Mouse (Mus musculus) ES-Bruce4 (cell line): ENCODE results near the gene Wdr38. TPM values are rescaled to one million over a fixed set of nuclear protein-coding genes. Genes with fewer than 3 reads are reported as not detected.

ENCODE experiments used
- H3K27ac ChIP-seq: 2 replicates; pipeline ENCODE4 v1.5.1; 2012; ENCODE audit warnings: low read length, inconsistent platforms; ENCODE audit not compliant: insufficient read depth
- H3K27me3 ChIP-seq: 2 replicates; pipeline ENCODE4 v1.6.1; 2012; ENCODE audit warnings: mild to moderate bottlenecking, low read length, inconsistent platforms; ENCODE audit not compliant: control insufficient read depth, poor library complexity, insufficient read depth, severe bottlenecking
- H3K36me3 ChIP-seq: 2 replicates; pipeline ENCODE4 v1.6.1; 2012; ENCODE audit warnings: inconsistent platforms, mild to moderate bottlenecking, low read length, moderate library complexity; ENCODE audit not compliant: control insufficient read depth, poor library complexity, insufficient read depth, severe bottlenecking
- H3K4me1 ChIP-seq: one replicate; pipeline ENCODE4 v1.8.1; 2011; ENCODE audit warnings: low read length; ENCODE audit not compliant: control insufficient read depth, insufficient read depth
- H3K4me3 ChIP-seq: 2 replicates; pipeline ENCODE4 v1.5.1; 2011; ENCODE audit warnings: low read depth, mild to moderate bottlenecking, low read length
- H3K9ac ChIP-seq: 2 replicates; pipeline ENCODE4 v1.6.1; 2012; ENCODE audit warnings: low read depth, mild to moderate bottlenecking, inconsistent platforms; ENCODE audit not compliant: poor library complexity, severe bottlenecking
- H3K9me3 ChIP-seq: replicated peaks from 2 replicates; pipeline ENCODE4 v1.6.1; 2012; ENCODE audit warnings: mild to moderate bottlenecking, low read length, inconsistent platforms; ENCODE audit not compliant: control insufficient read depth, poor library complexity, insufficient read depth, severe bottlenecking
- CTCF ChIP-seq: IDR thresholded peaks from one replicate; pipeline ENCODE4 v1.8.1; 2011; ENCODE audit warnings: low read depth, low read length
- EP300 ChIP-seq: IDR thresholded peaks from 2 replicates; pipeline ENCODE4 v1.6.1; 2011; ENCODE audit warnings: low read depth, low read length; ENCODE audit not compliant: insufficient read depth
- POLR2A ChIP-seq: IDR thresholded peaks from one replicate; pipeline ENCODE4 v1.8.1; 2011; ENCODE audit warnings: low read length; ENCODE audit not compliant: insufficient read depth
- polyA plus RNA-seq: library from polyadenylated mRNA; stranded (reverse); fragments of >200 nt; gene quantifications from 2 replicates; pipeline ENCODE4 v1.2.4, GENCODE M21; 2011; ENCODE audit warnings: low read depth; ENCODE audit not compliant: missing spikeins, insufficient read depth, insufficient read length

Wdr38 gene
- polyA plus RNA-seq, 1 experiment = 0.67 TPM

DNA sequence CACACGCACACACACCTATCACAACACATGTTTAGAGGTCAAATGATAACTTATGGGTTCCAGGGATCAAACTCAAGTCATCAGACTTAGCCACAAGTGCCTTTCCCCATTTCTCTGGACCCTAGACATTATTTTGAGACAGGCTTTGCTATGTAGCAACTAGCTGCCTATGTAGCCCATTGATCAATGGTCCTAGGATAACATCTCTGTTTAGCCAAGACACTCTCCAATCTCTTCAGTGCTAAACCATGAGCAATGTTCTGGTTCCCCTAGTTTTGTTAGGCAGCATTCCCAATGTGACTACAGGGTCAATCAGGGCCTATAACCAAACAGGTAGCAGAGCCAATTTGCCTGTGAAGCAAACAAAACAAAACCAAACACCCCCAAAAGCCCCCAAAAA lies 51.2 kb downstream of the Wdr38 start:
- Histone ChIP-seq H3K9me3 (no peaks in the 10 kb centered on the region), H3K27me3 (no peaks in the 10 kb centered on the region), H3K4me3 (no peak overlapping the region), H3K4me1 (no peaks in the 10 kb centered on the region), H3K36me3 (peaks cover 12% of the 10 kb centered on the region), H3K9ac (no peak overlapping the region), H3K27ac (no peak overlapping the region)
- TF ChIP-seq POLR2A = no peak
- TF ChIP-seq CTCF = no peak
- TF ChIP-seq EP300 = no peak

Other genes starting within 250 kb of the Wdr38 start
- gene Nr6a1, start 69.8 kb upstream of the Wdr38 start, polyA plus RNA-seq = 110 and 111 TPM in 2 replicates
- gene Olfml2a, start 65.5 kb upstream of the Wdr38 start, polyA plus RNA-seq = 1.8 and 2.5 TPM in 2 replicates
- 49.7 and 55.2 TPM in 2 replicates for gene Arpc5l, start 7.9 kb downstream of the Wdr38 start, polyA plus RNA-seq
- gene Rpl35, start 8.1 kb downstream of the Wdr38 start, polyA plus RNA-seq = 289 and 317 TPM in 2 replicates
- 16.9 and 21.3 TPM in 2 replicates for gene Golga1, start 68.1 kb downstream of the Wdr38 start, polyA plus RNA-seq
- gene Scai, start 193.3 kb downstream of the Wdr38 start, polyA plus RNA-seq = 18.7 and 18.8 TPM in 2 replicates
- 78.0 and 81.1 TPM in 2 replicates for gene Ppp6c, start 229.0 kb downstream of the Wdr38 start, polyA plus RNA-seq